Mouse (Mus musculus): ENCODE results near the gene Bcl7b. TPM values are rescaled to one million over a fixed set of nuclear protein-coding genes. Genes with fewer than 3 reads are reported as not detected.

Bcl7b gene
- polyA plus RNA-seq, 1 experiment from 2014 or later: 44.6 TPM

DNA sequence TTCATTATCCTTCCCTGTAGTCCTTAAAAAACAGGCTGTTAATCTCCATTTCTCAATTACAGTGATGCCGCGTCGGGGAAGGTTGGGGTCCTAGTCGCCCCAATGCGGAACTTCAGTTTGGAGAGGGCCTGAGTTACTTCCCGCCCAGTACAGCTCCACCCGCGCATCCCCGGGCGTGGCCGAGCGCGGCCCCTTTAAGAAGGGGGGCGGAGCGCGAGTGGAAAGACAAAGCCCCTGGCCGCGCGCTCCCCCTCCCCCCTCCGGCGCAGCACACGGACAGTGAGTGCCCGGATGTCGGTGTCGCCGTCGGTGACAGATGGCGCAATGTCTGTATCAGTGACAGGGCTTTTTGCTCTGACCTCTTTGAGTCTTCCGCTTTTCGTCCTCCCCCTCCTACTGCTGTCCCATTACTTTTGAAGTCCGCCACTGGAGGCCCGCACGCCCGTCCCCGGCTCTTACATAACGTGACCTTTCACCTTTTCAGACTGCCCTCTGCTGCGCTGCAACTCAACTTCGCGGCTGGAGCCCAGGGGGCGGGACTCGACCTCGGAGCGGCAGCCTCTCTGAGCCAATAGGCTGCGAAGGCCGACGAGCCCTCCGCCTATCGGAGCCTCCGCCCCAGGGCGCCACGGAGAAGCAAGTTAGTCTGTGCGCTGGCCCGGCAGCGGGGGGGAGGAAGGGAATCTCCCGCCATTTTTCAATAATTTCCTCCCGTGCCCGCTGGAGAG, 18.7 kb downstream of the Bcl7b start, which contains the start of gene Baz1b:
Gene Baz1b (plus strand): TSS at position 644 of the 728 bp plus-strand sequence.
- peak; percentile 98 for ATAC-seq (ENCODE audit: low FRiP score)

DNA sequence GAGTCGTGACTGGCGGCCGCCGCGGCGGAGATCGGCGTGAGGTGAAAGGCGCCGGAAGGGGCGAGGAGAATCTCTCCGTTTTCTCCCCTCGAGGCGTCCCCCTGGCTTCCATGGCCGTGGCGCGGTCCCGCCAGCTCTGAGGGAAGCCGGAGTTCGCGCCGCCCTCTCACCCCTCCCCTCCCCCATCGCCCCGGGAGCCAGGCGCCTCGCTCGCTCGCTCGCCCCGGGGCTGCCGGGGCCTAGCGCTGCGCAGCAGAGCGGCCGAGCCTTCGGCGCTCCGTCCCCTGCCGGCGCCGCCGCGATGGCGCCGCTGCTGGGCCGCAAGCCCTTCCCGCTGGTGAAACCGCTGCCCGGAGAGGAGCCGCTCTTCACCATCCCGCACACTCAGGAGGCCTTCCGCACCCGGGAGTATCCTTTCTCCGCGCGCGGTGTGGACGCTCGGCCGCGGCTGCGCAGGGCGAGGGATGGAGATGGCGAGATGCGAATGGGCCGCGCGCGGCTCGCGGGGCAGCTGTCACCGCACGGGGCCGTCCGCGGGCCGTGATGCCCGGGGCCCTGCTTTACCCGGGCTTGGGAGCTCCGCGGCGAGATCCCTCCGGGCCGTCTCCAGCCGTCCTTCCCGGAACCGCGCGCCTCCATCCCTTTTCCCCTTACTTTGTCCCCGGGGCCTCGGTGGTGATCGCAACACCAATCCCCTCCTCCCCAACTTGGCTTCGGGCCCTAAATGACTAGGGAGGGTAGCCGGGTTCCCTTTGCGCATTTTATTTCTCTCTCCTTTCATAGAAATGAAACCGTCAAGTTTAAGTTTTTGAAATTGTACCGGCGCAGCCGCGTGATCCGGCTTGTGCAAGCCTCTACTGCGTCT, 19.5 kb downstream of the Bcl7b start:
- peak overlapping the region; percentile 96 for H3K27ac ChIP-seq (replicated peaks)
- peaks cover 10% of the 10 kb centered on the region for H3K36me3 ChIP-seq
- under 1% methylated on average over 80 of the region's 102 CpGs for WGBS
- H3K9me3 ChIP-seq (replicated peaks): no peaks in the 10 kb centered on the region
- H3K9ac ChIP-seq (replicated peaks): peak overlapping the region; percentile 91
- peaks cover 43% of the 10 kb centered on the region for H3K4me1 ChIP-seq
- peak overlapping the region; percentile 100 for H3K4me3 ChIP-seq (replicated peaks)
- H3K4me2 ChIP-seq: peak overlapping the region; percentile 83
- peak; percentile 62 for ATAC-seq (ENCODE audit: low FRiP score)
- no peaks in the 10 kb centered on the region for H3K27me3 ChIP-seq (replicated peaks)

More for the DNA sequence above, 18.7 kb downstream of the Bcl7b start, which contains the start of gene Baz1b:
- Histone ChIP-seq H3K4me3 (replicated peaks) (peak within 1 kb of the TSS; percentile 100), H3K27ac (replicated peaks) (peak within 1 kb of the TSS; percentile 96), H3K4me1 (peaks cover 35% of the 10 kb centered on the region), H3K9me3 (replicated peaks) (no peaks in the 10 kb centered on the region), H3K27me3 (replicated peaks) (no peaks in the 10 kb centered on the region), H3K36me3 (peaks cover 16% of the 10 kb centered on the region), H3K4me2 (peak within 1 kb of the TSS; percentile 83), H3K9ac (replicated peaks) (peak within 1 kb of the TSS; percentile 91)
- under 1% methylated on average over 57 of the region's 57 CpGs for WGBS

DNA sequence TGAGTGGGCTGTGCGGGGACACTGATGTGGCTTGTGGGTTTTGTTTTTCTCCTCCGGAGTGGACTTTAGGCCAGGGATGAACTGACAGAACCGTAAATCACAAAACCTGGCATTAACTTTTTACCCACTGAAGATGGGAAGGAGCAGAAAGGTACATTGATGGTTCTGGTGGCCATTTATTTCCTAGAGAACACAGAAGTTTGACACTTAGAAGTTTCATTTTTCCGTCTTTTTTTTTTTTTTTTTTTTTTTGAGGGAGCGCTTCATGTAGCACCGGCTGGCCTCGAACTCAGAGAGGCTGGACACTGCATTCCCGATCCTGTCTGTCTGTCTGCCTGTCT, 20.1 kb downstream of the Bcl7b start:
- peak overlapping the region; percentile 83 for H3K4me2 ChIP-seq
- peaks cover 48% of the 10 kb centered on the region for H3K4me1 ChIP-seq
- no peaks in the 10 kb centered on the region for H3K27me3 ChIP-seq (replicated peaks)
- H3K4me3 ChIP-seq (replicated peaks): peak overlapping the region; percentile 100
- no peaks in the 10 kb centered on the region for H3K9me3 ChIP-seq (replicated peaks)
- H3K9ac ChIP-seq (replicated peaks): peak overlapping the region; percentile 91
- 2% methylated on average over 8 of the region's 8 CpGs for WGBS
- peak overlapping the region; percentile 96 for H3K27ac ChIP-seq (replicated peaks)
- H3K36me3 ChIP-seq: peaks cover 5% of the 10 kb centered on the region
- no peak for ATAC-seq (ENCODE audit: low FRiP score)

DNA sequence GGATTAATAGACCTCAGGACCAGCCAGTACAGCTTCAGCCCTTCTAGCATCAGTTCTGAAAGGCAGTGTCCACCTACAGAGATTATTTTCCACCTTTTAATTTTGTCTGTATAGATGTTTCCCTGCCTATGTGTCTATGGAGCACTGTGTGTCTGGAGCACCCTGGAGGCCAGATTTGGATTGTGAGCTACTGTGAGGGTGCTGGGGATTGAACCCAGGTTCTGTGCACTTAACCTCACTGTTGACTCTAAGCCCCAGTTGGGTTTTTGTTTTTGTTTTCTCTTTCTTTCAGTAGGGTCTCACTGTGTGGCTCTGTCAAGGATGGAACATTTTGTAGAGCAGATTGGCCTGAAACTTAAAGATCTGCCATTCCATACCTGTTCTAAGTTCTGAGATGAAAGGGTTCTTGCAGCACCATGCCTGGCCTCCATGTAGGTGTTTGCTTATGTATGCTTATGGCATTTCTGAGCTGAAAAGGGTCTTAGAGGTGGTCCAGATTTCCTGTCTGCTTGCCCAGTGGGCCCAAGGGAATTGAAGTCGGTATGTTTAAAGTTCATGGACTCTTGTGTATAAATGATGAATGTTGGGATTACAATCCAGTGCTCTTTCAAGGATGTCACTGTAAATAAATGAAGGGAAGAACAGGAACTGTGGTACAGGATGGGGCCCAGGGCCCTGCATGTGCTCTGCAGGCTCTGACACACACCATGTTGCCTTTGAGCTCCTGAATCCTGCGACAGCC, 21.4 kb downstream of the Bcl7b start:
- Histone ChIP-seq H3K4me1 (peaks cover 54% of the 10 kb centered on the region), H3K9ac (replicated peaks) (peak overlapping the region; percentile 91; the same call in 1 of the 2 replicates), H3K27me3 (replicated peaks) (no peaks in the 10 kb centered on the region), H3K27ac (replicated peaks) (no peak overlapping the region), H3K4me3 (replicated peaks) (peak overlapping the region; percentile 100), H3K4me2 (peak overlapping the region; percentile 83), H3K36me3 (peaks cover 9% of the 10 kb centered on the region; the same call in 1 of the 2 replicates), H3K9me3 (replicated peaks) (no peaks in the 10 kb centered on the region)
- ATAC-seq (ENCODE audit: low FRiP score): no peak
- WGBS: 65% methylated on average over 2 of the region's 2 CpGs

DNA sequence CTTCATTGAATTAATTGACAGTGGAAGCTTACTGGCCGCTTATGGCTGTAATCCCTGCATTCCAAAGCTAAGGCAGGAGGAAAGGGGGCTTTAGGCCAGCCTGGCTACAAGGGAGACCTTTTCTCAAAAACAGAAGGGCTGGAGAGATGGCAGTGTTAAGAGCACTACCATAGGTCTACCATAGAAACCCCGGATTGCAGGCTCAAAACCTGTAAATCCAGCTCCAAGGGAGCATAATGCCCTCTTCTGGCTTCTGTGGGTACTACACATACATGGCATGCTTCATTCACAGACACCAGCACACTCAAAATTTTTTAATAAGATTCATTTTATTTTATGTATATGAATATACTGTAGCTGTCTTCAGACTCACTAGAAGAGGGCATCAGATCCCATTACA, 23.5 kb downstream of the Bcl7b start:
- H3K27me3 ChIP-seq (replicated peaks): no peaks in the 10 kb centered on the region
- 35% methylated on average over 2 of the region's 2 CpGs for WGBS
- H3K4me2 ChIP-seq: no peak overlapping the region
- H3K27ac ChIP-seq (replicated peaks): no peak overlapping the region
- H3K9ac ChIP-seq (replicated peaks): no peak overlapping the region
- H3K4me1 ChIP-seq: peaks cover 52% of the 10 kb centered on the region
- H3K4me3 ChIP-seq (replicated peaks): no peak overlapping the region
- no peak for ATAC-seq (ENCODE audit: low FRiP score)
- H3K9me3 ChIP-seq (replicated peaks): no peaks in the 10 kb centered on the region
- H3K36me3 ChIP-seq: peaks cover 15% of the 10 kb centered on the region; the same call in 1 of the 2 replicates

DNA sequence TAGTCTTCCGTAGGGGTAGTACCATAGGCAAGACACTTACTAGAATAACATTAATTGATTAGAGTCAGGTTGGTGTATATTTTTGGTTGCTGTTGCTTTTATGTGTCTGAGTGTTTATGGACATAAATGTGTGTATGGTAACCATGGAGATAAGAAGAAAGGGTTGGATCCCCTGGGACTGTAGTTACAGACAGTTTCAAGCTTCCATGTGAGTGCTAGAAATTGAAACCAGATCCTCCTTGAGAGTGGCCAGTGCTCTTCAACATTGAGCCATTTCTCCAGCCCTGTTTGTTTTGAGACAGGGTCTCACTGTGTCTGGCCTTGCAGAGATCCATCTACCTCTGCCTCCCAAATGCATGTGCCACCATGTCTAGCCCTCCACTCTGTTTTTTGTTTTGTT, 24.3 kb downstream of the Bcl7b start:
- H3K9me3 ChIP-seq (replicated peaks): no peaks in the 10 kb centered on the region
- peaks cover 15% of the 10 kb centered on the region; the same call in 1 of the 2 replicates for H3K36me3 ChIP-seq
- H3K4me2 ChIP-seq: no peak overlapping the region
- ATAC-seq (ENCODE audit: low FRiP score): no peak
- WGBS: 93% methylated on average over 1 of the region's 1 CpGs
- H3K4me3 ChIP-seq (replicated peaks): no peak overlapping the region
- no peak overlapping the region for H3K9ac ChIP-seq (replicated peaks)
- H3K4me1 ChIP-seq: peaks cover 52% of the 10 kb centered on the region
- no peaks in the 10 kb centered on the region for H3K27me3 ChIP-seq (replicated peaks)
- H3K27ac ChIP-seq (replicated peaks): no peak overlapping the region

DNA sequence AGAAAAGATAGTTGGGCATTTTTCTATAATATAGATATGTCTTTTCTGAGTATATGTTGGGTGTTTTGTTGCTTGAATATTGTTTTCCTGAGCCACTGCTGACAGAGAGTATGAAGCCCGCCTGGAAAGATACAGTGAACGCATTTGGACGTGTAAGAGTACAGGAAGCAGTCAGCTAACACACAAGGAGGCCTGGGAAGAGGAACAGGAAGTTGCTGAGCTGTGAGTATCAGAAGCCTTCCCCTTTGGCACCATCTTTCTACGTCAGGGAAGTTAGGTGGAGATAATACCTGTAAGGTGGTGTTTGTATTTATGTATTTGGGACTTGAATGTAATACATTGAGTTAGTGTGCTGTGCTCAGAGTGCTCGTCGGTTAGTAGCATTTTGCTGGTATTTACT, 28.3 kb downstream of the Bcl7b start:
- 85% methylated on average over 6 of the region's 6 CpGs for WGBS

DNA sequence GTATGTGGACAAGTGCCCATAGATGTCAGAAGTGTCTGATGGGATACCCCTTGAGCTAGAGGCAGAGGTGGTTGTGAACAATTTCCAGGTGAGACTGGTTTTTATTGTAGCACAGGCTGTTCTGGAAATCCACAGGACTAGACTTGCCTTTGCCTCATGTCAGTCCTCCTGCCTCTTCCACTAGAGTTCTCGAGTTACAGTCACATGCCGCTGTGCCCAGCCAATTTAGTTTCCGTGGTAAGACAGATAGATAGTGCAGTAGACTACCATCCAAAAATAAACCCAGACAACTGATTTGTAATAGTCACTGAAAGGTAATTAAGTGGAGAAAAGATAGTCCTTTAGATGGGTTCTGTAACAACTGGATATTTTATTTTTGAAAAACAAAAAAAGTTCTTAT, 34.7 kb downstream of the Bcl7b start:
- Histone ChIP-seq H3K27me3 (replicated peaks) (no peaks in the 10 kb centered on the region), H3K4me3 (replicated peaks) (no peak overlapping the region)
- 94% methylated on average over 3 of the region's 3 CpGs for WGBS

More for the DNA sequence above, 28.3 kb downstream of the Bcl7b start:
- Histone ChIP-seq H3K27ac (replicated peaks) (no peak overlapping the region), H3K27me3 (replicated peaks) (no peaks in the 10 kb centered on the region), H3K9ac (replicated peaks) (no peak overlapping the region), H3K4me1 (peaks cover 26% of the 10 kb centered on the region), H3K9me3 (replicated peaks) (no peaks in the 10 kb centered on the region), H3K4me2 (no peak overlapping the region), H3K36me3 (peaks cover 33% of the 10 kb centered on the region), H3K4me3 (replicated peaks) (no peak overlapping the region)
- no peak for ATAC-seq (ENCODE audit: low FRiP score)

DNA sequence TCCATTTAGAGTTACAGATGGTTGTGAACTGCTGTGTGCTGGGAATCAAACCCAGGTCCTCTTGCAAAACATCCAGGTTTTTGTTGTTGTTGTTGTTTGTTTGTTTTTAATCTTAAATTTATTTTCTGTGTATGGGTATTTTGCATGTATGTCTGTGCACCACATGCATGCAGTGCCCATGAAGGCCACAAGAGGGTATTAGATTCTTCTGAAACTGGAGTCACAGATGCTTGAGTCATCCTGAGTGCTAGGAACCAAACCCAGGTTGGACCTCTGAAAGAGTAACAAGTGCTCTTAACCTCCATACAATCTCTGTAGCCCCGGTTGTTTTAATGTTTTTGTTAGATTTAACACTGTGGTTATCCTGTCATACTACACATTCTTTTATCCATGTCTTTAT, 40.1 kb downstream of the Bcl7b start:
- Histone ChIP-seq H3K27ac (replicated peaks) (no peak overlapping the region), H3K36me3 (peaks cover 69% of the 10 kb centered on the region), H3K9ac (replicated peaks) (no peak overlapping the region), H3K4me3 (replicated peaks) (no peak overlapping the region), H3K9me3 (replicated peaks) (no peaks in the 10 kb centered on the region), H3K27me3 (replicated peaks) (no peaks in the 10 kb centered on the region), H3K4me1 (no peaks in the 10 kb centered on the region), H3K4me2 (no peak overlapping the region)
- no peak for ATAC-seq (ENCODE audit: low FRiP score)
- WGBS: 97% methylated on average over 1 of the region's 1 CpGs

More for the DNA sequence above, 34.7 kb downstream of the Bcl7b start:
- Histone ChIP-seq H3K27ac (replicated peaks) (no peak overlapping the region), H3K9me3 (replicated peaks) (no peaks in the 10 kb centered on the region), H3K36me3 (peaks cover 50% of the 10 kb centered on the region), H3K4me1 (no peaks in the 10 kb centered on the region), H3K9ac (replicated peaks) (no peak overlapping the region), H3K4me2 (no peak overlapping the region)
- no peak for ATAC-seq (ENCODE audit: low FRiP score)

DNA sequence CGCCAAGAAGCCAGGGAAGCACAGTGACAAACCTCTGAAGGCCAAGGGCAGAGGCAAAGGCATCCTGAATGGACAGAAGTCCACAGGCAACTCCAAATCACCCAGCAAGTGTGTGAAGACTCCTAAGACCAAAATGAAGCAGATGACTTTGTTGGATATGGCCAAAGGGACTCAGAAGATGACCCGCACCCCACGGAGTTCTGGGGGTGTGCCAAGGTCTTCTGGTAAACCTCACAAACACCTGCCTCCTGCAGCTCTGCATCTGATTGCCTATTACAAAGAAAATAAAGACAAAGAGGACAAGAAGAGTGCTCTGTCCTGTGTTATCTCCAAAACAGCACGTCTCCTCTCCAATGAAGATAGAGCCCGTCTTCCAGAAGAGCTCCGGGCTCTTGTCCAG, 48.8 kb downstream of the Bcl7b start:
- Histone ChIP-seq H3K27ac (replicated peaks) (no peak overlapping the region), H3K4me3 (replicated peaks) (no peak overlapping the region), H3K4me2 (no peak overlapping the region), H3K9me3 (replicated peaks) (no peaks in the 10 kb centered on the region), H3K27me3 (replicated peaks) (no peaks in the 10 kb centered on the region), H3K36me3 (peaks cover 82% of the 10 kb centered on the region), H3K9ac (replicated peaks) (no peak overlapping the region), H3K4me1 (no peaks in the 10 kb centered on the region)
- no peak for ATAC-seq (ENCODE audit: low FRiP score)
- WGBS: 95% methylated on average over 6 of the region's 6 CpGs

DNA sequence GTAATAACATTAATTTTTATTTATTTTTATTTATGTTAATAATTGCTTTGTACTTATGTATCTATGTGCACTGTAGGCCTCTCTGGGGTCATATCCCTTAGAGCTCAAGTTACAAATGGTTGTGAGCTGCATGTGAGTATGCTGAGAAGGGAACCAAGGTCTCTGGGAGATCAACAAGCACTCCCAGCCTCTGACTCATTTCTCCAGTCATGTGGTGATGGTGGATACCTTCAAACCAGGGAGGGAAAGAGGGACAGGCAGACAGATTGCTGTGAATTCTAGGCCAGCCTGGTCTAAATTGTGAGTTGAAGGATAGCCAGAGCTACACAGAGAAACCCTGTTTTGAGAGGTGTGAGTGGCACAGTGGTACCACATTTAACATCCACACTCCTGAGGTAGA, 52.9 kb downstream of the Bcl7b start:
- Histone ChIP-seq H3K4me3 (replicated peaks) (no peak overlapping the region), H3K27me3 (replicated peaks) (no peaks in the 10 kb centered on the region), H3K9me3 (replicated peaks) (no peaks in the 10 kb centered on the region), H3K36me3 (peaks cover 84% of the 10 kb centered on the region), H3K27ac (replicated peaks) (no peak overlapping the region), H3K9ac (replicated peaks) (no peak overlapping the region), H3K4me2 (no peak overlapping the region), H3K4me1 (no peaks in the 10 kb centered on the region)
- ATAC-seq (ENCODE audit: low FRiP score): no peak
